Mouse (Mus musculus) layer of hippocampus, adult 11-12 months (tissue): ENCODE data around the gene Foxo1.

ENCODE experiments used
- DNase-seq: peaks from one replicate; pipeline ENCODE4 v3.0.0; 2022; ENCODE audit warnings: low spot score

Foxo1 gene

DNA sequence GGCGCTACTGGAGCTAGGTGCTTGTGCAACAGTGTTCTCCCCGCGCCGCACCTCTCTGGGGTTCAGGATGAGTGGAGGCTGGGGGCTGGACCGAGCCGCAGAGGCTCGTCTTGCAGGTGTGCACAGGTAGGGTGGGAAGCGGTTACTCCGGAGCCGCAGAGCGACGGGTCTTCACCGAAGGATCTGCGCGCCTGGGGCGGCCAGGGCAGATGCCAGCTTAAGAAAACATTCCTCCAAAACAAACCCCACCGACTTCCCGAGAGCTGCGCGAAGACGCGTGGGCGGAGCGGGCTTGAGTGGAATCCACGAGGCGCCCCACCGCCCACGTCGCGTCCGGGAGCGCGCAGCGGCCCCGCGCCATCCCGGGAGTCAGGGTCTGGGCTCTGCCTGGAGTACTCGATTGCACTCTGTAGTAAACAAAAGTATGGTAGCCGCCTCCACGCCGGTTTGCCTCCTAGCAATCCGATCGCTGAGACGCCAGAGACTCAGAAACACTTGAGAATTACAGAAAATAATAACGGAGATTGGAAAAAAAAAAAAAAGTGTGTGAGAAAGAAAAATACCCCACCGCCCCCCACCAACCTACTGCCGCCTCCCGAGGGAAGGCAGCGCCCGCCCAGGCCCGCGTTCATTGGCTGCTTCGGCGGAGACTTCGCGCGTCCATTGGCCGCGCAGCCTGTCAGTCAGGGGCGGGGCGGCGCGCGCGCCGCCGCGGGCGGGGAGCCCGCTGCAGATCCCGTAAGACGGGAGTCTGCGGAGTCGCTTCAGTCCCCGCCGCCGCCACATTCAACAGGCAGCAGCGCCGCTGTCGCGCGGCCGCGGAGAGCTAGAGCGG, at the start of gene Foxo1:
Foxo1 (plus strand) TSS at position 685 of the 835 bp plus-strand sequence.
- peak; percentile 84 for DNase-seq

DNA sequence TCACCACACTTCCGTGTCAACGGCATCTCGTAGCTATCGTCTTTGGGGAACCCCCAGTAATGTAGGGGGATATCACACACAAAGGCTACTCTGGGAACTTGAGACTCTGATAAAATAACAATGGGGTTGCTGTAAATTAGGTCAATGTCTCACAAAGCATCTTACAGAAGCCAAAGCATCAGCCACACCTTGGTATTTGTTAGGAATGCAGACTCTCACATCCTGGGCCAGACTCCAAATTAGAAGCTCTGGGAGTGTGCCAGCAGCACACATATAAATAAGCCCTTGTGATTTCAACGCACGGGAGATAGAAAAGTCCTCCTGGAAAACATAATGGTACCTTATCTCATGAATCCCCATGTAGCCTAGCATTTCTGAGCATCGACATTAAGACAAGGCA, 49.3 kb upstream of the Foxo1 start:
- DNase-seq, result no peak

DNA sequence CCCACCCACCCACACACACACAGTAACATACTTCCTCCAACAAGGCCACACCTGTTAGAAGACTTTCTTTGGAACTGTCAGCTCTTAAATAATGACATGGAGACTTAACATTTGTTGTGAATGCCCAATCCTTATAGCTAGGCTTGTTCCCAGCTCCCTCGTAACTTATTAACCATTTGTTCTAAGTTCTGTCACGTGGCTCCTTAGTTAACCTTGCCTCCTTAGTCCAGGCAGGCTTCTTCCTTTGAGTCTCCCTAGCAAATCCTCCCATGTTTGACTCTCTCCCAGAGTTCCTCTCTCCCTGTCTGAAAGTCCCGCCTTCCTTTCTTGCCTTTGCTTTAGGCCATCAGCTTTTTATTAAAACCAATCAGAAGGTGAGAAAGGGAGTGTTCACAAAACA, 47.1 kb upstream of the Foxo1 start:
- DNase-seq, result no peak

GRCm38 (mm10) chr3:52221931-52222330, 46.2 kb upstream of the Foxo1 start:
- no peak for DNase-seq

DNA sequence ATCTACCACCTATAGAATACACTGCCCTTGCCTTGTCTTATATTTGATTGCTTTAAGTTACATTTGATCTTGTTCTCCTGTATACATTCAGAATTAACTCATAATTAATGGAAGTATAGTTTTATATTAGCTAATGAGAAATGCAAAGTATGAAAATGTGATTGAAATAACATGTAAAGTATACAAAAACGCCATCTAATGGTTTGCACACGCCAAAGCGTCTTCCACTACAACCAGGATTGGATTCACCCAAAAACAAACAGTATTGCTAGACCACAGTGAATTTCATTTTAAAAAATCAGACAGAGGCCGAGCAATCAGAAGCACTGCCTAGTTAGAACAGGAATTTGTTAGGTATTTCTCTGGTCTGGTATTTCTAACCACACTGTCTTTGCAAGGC, 31.6 kb upstream of the Foxo1 start:
- no peak for DNase-seq

DNA sequence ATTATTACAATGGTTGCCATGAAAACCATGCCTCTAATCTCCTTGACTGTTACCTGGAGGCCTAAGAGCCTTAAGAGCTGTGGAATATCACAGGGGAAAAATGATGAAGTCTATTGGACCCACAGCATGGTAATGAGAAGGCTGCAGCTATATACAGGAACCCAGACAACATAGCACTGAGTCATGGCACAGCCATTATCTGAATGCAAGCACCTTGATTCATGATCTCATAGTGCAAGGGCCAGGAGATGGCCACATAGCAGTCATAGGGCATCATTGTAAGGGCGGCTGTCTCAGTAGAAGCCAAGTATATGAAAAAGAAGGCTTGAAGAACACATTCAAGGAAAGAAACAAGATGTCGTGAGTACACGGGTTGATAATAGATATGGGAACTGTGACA, 31.0 kb upstream of the Foxo1 start:
- no peak for DNase-seq

DNA sequence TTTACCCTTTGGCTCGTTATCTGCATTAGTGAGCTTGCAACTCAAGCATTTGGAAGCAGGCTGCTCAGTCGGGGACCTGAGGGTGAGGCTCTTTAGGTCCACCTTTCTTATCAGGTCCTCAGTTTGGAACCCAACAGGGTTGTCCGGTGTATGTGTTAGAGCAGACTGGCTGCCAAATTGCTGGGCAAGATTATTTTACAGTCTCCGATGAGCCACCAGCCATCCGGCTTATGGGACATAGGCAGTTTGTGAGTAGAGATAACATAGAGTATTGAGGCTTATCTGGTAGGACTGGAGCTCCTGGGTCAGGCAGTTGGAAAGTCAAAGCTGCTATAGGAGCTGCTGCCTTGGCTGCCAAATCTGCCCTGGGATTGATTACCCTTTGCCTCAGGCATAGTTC, 27.1 kb upstream of the Foxo1 start:
- no peak for DNase-seq

DNA sequence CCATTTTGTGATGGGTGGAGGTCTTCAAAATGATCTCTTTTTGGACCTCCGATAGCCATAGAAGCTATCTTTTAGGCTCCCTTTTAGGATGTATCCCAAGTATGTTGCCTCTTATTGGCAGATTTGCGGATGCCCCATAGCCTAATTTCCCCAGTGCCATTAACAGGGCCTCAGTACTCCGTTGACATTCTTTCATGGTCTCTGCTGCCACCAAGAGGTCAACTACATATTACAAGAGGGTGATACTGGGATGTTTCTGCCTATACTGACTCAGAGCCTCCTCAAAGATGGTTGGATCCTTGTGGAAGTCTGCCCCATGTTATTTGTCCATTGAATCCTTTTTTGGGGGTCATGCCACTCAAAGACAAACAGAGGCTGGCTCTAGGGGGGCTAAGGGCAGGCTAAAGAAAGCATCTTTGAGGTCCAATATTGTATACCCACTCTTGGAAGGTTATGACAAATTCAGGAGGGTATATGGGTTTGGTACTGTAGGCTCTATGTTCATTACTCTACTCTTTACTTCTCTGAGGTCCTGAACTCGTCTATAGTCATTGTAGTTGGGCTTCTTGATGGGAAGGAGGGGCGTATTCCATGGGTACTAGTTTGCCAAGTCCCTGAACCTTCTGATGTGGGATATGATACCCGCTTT, 25.6 kb upstream of the Foxo1 start:
- DNase-seq, result peak; percentile 87

DNA sequence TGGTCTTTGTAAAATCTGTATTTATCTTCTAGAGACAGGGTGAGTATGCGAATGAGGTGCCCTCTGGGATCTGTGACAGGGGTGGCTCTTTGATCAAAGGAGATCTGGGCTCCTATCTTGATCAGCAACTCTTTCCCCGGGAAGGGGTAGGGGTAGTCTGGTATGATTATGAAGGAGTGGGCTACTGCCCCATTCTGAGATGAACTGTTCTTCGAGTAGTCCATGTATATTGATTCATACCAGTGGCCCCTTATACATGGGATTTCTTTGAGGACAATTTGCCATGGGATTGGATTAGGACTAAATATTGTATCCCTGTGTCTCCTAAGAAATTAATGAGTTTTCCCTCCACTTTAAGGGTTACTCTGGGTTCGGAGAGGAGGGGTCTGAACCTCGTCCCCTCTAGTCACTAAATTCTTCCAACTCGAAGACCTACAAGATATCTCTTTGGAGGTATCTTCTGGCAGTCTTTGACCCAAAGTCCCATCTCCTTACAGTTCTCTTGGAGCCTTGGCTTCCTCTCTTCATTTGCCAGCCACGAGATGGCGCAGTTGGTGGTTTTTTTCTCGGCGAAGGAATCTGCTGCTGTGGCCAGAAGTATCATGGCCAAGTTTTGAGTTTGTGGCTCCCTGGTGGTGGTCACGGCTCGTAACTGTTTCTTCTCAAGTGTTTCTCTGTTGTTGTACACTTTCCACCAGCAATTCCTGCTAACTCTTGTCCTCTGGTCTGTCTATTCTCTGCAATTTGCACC, 24.7 kb upstream of the Foxo1 start:
- no peak for DNase-seq

DNA sequence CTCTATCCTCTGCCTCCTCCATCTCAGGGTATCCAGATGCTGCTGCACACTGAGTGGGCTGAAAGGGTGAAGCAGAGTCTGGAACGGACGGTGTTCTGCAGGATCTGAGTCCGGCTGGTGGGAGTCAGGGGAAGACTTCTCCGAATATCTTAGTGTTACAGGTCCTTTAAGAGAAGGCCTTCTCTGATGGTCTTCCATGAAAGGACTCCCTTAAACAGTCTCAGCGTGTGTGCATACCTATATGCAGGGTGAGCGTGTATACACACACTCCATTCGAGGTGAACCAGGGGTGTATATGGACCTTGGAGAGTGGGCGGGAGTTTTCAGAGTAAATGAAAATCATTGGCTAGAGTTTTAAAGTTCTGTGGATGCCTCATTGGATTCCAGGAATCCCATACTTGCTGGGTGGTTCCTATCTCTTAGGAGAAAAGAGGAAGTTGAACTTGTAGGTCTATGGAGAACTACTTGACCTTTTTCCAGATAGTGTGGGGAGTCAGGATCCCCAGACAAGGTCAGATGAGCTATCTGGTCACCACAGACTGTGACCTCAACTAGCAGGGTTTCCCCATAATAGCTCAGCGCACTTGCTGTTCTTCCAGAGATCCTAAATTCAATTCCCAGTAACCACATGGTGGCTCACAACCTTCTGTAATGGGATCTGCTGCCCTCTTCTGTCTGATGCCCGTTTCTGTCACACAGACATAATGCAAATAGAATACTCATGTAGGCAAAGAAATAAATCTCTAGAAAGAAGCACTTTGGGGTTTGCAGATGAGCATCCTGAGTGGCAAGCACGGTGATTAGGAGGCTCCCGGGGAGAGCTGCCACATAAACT, 21.9 kb upstream of the Foxo1 start:
- DNase-seq, result no peak

GRCm38 (mm10) chr3:52251184-52251583, 17.0 kb upstream of the Foxo1 start:
- DNase-seq, result no peak

DNA sequence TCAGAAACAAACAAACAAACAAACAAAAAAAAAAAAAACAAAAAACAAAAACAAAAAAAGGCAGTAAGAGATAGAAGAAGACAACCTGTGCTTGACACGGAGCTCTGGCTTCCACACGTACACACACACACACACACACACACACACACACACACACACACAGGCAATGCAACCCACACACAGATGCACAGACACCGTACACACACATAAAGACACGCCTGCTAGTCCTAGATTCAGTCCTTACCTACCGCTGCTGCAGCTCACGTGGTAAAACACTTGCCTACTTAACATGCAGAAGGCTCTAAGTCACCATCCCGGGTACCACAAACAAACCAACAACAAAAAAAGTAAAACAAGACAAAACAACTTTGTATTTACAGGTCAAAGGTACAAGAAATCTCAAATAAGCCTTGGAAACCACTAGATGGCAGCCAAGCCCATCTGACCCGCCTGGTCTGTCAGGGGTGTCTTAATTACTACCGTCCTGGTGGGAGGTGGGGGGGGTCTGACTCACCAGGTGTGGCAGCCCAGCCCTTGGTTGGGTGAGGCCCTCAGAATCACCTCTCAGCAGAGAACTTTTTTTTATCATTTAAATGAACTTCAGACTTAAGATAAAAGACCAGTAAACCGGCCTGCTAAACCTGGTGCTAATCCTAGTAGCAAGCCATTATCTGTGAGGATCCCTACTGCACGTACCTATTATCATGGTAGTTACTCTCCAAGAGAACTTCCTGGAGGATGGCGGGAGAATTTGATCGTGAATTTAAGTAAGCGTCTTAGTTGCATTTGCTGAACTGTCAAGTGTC, 14.3 kb upstream of the Foxo1 start:
- no peak for DNase-seq

- no peak for DNase-seq
Measured at GRCm38 (mm10) chr3:52254496-52254895, 13.6 kb upstream of the Foxo1 start.

DNA sequence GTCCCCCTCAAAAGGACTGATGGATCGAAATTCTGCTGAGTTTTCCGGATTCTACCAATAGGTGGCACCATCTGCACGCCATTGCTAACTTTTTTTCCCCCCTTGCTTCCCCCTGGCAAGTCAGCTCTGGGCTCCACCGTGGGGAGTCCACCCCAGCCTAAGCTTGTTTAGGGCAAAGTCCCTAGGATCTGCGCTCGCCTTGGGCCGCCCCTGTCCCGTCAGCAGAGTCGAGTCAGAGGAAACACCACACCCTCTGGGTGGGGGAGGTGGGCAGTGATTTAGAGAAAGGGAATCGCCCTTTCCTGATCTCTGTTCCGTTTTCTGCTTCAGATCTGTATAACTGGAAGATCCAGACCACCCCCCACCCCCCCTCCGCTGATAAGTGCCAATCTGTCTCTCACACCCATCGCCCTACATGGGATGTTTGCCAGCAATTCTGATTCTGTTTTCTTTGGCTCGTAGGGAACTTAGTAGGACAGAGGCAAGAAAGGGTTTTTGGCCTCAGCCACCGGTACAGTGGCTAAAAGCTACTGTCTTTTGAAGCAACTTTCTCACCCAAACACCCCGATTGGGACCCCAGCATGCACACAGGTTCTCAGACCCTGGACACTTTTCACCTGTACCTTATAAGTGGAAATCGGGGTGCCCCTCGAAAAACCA, 10.2 kb upstream of the Foxo1 start:
- DNase-seq, result peak; percentile 52

GRCm38 (mm10) chr3:52258532-52258931, 9.6 kb upstream of the Foxo1 start:
- DNase-seq, result no peak

DNA sequence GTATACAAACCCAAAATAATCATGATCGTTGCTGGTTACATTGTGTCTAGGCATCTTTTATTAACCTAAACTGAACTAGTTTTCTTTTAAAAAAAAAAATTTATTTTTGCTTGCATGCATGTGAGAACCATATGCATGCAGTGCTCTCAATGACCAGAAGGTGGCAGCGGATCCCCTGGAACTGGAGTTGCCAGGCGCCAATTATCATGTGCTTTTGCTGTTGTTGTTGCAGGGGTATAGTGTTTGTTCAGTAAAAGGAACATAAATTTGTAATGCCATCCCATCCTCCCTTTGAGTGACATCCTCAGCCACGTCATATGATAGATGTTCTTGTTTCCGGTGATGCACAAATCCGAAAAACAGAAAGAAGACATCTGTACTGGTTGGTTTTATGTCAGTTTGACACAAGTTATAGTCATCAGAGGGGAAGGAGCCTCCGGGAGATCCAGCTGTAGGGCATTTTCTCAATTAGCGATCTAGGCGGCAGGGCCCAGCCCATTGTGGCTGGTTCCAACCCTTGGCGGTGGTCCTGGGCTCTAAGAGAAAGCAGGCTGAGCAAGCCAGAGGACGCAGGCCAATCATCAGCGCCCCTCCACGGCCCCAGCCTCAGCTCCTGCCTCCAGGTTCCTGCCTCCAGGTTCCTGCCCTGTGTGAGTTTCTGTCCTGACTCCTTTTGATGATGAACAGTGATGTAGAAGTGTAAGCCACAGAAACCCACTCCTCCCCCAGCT, 5.5 kb upstream of the Foxo1 start:
- peak; percentile 88 for DNase-seq

DNA sequence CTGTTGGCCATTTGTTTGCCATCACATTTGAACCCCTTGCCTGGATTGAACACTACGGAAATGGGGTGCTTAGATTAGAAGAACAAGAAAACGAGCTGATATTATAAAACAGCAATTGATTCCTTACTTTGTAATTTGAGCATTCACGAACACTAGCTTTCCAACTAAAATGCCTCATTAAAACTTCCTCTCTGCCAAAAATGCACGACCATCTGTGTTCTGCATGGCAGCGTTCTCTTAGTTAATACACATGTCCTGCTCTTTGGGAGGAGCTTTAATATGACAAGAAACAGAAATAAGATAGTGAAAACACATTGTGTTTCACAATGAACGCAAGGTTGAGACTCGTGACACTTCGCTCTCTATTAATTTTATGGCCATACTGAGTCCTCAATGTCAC, 3.8 kb upstream of the Foxo1 start:
- peak; percentile 61 for DNase-seq

GRCm38 (mm10) chr3:52266606-52267160, 1.5 kb upstream of the Foxo1 start:
- no peak for DNase-seq

DNA sequence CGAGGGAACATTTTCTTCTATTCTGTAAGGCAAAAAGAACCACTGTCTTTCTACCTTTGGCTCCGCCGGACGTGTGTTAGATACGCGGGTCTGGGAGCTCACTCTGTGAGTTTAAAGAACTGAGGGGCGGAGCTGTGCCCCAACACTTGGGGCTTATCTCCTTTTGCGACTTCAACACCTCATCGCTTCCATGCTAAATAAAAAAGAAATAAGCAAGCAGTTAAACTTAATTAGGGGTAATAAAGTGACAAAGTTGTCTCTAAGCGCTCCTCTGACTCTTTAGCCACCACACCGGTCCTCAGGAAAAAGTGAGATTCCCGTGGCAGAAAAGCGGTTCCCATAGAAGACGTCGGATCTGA, 864 bp upstream of the Foxo1 start:
- DNase-seq, result no peak

DNA sequence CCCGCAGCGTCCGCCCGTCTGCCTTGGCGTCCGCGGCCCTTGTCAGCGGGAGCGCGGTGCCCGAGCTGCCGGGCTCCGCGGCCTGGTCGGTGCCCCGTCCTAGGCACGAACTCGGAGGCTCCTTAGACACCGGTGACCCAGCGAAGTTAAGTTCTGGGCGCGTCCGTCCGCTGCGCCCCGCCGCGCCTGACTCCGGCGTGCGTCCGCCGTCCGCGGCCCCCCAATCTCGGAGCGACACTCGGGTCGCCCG, 276 bp downstream of the Foxo1 start:
- DNase-seq, result no peak
